Mouse (Mus musculus) embryo, embryonic 9.5 days (tissue): ENCODE measurements around the gene Olfr1415.
A peak's percentile ranks its signal among the peaks of the same experiment; 100 is the strongest.
"Not testable (repeated sequence)": the region's sequence is repeated elsewhere in the genome, so short reads cannot be mapped to it uniquely, and the experiment has no call there.

Source experiments
- DNase-seq: peaks from one replicate; pipeline ENCODE4 v3.0.0-alpha.2; 2017; ENCODE audit errors: extremely low spot score

Olfr1415 gene

DNA sequence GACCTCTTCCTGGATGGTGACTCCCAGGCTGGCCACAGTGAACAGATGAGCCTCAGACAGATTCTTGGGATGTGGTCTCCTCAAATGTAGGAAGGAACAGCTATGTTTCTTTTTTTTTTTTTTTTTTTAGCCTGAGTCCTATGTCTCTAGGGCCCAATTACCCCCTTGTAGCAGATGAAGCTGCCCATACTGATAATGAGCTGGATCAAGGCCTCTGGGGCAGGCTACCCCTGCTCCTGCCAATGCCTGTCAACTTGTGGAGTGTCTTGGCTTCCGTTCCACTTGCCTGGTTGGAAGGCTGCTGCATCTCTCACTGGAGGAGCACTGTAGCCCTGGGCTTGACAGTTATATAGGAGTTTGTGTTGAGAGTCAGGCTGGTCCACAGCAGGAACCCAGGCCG, at the start of gene Olfr1415:
TSS of gene Olfr1415 (minus strand) at position 101 of the 400 bp plus-strand sequence.
- DNase-seq, result no peak

DNA sequence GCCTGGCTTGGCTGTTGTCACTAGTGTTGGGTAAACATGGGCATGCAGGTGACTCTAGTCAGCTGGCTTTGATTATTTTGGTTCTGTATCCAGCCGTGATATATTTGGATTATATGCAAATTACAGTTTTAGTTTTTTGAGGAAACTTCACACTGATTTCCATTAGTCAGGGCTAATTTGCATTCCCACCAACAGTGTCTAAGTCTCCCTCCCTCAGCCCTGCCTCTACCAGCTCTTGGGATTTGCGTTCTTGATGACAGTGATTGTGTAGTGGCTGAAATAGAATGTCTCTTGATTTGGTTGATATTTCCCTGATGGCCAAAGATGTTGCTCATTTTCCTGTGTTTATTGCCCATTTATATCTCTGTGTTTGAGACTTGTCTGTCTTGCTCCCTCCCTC, 43.2 kb upstream of the Olfr1415 start:
- DNase-seq, result no peak

- DNase-seq, result no peak
Observed at GRCm38 (mm10) chr1:92536972-92537371, 41.1 kb upstream of the Olfr1415 start.

GRCm38 (mm10) chr1:92523764-92524163, 27.9 kb upstream of the Olfr1415 start:
- no peak for DNase-seq

DNA sequence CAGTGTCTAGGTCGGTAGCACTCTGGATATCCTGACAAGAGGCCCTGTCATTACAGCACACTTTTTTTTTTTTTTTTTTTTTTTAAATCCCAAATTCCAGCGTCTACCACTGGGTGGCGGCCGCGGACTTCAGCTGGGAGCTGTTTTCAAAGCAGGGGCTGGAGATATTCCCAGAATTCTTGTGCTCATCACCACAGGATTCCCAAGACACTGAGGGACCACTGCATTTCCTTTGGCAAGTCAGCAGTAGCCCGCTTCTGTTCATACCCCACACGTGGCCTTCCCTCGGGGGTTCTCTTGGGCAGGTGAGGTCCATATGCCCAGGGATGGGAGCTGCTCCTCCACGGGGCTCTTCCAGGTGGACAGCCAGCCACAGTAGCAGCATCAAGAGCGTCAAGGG, 25.5 kb upstream of the Olfr1415 start:
- peak; percentile 42 for DNase-seq

GRCm38 (mm10) chr1:92519046-92519445, 23.1 kb upstream of the Olfr1415 start:
- DNase-seq, result no peak

DNA sequence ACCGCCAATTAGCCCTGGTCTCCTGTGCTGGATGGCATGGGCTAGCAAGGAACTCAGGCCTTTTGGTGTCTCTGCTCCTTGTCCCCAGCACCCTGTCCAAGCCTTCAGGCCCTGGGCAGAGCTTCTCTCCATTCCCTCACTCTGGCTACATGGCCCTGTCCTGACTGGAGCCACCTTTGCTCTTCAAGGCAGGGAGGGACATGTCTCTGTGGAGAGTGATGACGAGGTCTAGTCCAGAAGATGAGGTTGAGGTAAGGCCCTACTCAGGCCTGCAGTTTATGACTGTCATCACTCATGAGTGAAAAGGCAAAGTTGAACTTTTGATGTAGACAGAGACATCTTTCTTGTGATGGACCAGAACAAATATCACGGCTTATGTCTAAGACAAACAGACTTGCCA, 22.7 kb upstream of the Olfr1415 start, which contains the start of gene Olfr1414:
TSS of gene Olfr1414 (minus strand) at position 101 of the 400 bp plus-strand sequence.
- DNase-seq, result no peak

DNA sequence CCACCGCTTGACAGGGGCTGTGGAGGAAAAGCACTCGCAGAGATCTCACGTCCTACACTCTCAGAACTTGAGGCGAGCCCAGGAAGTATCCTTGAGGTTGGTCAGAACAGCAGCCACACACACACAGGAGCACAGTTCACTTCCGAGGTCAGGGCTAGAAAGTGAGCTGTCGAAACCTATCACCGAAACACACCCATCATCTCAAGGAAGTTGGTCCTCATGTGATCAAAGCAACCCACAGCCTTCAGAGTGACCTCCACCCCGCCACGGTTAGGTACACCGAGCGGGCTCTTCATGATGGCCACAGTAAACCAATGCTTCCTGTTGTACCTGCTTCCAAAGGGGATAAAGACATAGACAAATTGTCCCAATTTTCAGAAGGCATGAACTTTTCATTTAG, 19.5 kb upstream of the Olfr1415 start:
- DNase-seq, result no peak

GRCm38 (mm10) chr1:92511646-92512045, 15.7 kb upstream of the Olfr1415 start:
- not testable (repeated sequence) for DNase-seq

DNA sequence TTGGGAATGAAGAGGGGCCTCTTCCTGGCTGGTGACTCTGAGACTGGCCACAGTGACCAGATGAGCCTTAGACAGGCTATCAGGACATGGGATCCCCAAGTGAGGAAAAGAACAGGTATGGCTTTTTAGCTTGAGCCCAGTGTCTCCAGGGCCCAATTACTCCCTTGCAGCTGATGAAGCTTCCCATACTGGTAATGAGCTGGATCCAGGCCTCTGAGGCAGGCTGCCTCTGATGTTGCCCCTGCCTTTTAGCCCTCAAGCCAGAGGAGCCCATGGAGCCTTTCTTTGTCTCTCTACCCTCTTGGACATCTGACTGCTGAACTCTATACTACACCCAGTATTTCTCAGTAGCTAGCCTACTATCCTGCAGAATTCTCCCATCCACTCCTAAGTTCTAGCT, 10.9 kb downstream of the Olfr1415 start, which contains the start of gene Olfr1416:
TSS of gene Olfr1416 (minus strand) at position 101 of the 400 bp plus-strand sequence.
- DNase-seq, result no peak

DNA sequence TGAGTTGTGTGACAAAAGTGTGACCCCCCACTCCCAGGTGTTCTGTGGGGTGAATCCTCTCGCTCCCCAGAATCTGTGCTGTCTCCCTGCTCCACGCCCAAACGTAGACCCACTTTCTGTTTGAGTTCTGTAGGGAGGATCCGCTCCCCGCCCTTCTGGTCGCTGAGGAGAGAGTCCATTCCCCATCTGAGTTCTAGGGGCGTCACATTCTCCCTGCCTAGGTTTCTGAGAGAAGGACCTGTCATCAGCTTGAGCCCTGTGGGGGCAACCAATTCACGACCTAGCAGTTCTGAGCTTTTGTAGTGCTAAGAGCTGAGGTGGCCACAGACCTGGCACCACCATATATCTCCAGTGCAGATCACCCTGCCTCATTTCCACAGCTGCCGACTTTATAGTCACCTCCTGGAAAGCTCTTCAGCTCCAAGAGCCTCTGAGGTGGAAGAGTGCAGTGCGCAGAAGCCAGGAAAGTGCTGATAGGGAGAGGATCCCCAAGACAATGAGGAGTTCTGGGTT, 21.8 kb downstream of the Olfr1415 start:
- DNase-seq, result no peak

DNA sequence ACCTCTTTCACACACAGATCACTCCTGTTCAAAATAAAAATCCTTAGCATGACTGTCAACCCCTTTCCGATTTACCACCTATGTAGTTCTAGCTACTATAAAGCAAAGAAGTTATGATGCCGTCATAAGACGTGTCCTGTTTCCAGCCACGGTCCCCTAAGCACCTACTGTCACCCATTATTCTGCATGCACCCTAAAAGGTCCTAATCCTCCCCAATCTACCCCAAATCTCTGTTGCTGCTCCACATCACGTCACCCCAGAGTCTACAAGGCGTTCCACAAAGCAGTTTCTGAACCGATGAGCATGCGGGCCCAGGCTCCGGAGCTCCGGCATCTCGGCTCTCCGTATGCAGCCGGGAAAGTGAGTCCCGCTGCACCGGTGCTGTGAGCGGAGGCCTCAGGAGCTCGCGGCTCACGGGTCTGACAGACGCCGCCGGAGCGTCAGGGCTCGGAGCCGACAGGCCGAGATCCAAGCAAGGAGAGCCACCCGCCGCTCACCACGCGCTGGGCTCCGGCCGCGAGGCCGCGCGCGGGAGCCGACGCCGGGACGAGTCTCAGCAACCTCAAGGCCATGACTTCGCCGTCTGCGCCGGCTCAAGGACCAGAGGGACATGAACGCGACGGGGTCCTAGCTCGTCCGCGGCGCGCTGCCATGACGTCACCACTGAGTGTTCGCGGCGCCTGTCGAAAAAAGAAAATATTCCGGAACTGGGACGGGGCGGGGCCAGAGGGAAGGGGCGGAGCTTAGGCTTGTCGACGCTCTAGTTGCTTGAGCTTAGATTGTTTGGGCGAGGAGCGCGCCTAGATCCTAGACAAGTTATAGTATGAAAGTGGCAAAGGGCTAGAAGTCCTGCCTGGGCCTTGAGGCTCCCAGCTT, 22.5 kb downstream of the Olfr1415 start, which contains the start of gene Ndufa10:
TSS of gene Ndufa10 (minus strand) at position 696 of the 877 bp plus-strand sequence.
- DNase-seq, result peak; percentile 97

- no peak for DNase-seq
Observed at GRCm38 (mm10) chr1:92468891-92469290, 27.0 kb downstream of the Olfr1415 start.

DNA sequence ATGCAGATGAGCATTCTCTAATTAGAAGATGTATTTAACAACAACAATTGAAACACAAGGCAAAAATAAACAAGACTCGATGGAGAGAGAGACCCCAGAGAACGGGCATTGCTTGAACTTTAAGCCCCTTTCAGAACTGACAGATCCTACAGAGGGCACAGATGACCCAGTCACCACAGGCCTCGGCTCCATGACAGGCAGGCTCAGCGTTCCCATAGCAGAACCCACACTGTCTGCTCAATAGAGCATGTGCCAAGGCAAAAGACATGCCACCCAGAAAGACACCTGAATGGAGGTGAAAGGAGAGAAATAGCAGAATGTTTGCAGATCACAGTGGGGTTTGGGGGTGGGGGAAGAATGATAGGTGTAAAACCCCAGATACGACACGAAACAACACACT, 37.5 kb downstream of the Olfr1415 start:
- DNase-seq, result no peak

GRCm38 (mm10) chr1:92457758-92458157, 38.1 kb downstream of the Olfr1415 start:
- no peak for DNase-seq

DNA sequence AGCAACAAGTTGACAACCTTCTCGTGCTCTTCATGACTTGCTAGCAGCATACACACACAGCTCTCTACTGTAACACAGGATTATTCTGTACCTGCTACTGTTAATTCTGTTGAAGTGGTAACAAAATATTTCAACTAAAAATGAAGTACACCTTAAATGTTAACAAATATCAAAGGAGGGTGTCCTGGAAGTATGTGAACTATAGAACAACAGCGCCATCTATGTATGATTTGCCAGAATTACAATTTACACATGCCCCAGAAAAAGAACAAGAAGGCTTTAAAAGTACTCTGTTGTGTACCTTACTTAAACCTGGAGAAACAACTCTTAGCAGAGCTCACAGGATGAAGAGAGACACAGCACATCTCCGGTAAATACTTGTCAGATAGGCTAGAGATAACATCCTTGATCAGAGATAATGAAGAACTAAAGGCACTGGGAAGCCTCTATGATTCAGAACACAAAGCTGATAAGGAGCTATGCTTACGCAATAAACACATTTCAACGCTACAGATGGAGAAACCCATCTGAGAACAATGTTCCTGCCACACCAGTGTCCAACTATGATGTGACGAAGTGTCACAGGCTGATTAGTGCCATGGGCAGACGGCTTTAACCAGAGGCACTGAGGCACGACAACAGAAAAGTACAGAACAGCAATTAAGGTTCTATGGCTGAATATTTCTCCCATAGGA, 42.0 kb downstream of the Olfr1415 start:
- DNase-seq, result peak; percentile 39

DNA sequence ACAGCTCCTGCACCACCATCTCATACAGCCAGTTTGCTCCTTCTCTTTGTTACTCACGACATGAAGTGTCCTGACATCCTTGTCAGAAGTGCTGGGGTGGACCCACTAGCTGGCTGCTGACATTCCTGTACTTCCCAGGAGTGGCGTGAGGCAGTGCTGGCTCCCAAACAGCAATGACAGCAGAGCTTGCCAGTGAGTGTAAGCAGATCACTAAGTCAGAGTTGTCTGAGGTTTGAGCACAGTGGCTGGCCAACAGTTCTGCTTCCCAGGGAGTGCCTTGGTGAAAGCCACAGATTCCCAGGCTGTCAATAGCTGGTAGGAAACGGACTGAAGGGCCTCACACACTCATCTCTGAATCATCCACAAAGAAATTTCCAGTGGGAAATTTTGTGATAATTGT, 47.6 kb downstream of the Olfr1415 start:
- no peak for DNase-seq

DNA sequence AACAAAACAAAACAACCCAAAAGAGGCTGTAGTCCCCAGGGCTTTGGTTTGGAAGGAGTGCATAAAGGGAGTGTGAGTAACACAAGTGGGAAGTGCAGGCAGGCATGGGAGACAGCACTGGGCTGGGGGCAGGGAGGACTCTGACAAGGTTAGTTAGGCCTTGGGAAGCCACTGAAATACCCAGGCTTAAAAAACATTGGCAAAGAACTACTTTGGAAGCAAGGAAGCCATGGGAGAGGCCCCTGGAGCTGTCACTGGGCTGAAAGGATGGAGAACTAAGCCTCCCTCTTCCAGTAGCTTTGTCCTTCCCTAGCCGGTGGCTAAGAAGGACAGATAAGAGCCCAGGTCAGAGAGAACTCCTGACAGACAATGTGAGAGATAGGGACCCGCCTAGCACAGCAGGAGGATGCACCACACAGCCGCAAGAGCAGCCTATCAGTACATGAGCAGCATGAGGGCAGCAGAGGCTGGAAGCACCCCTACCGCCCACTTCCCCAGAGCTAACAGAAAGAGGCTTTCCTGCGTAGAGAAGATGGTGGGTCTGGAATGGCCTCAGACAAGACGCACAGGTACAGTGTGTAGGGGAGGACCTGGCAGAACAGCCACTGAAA, 54.3 kb downstream of the Olfr1415 start:
- no peak for DNase-seq

- no peak for DNase-seq
Observed at GRCm38 (mm10) chr1:92440066-92440750, 55.7 kb downstream of the Olfr1415 start.
